Mouse (Mus musculus) ES-E14 (cell line): ENCODE measurements around the gene Snrnp25.

Experiments
- HCFC1 ChIP-seq: IDR thresholded peaks from 2 replicates; pipeline ENCODE4 v1.6.1; 2012; ENCODE audit warnings: low read length, inconsistent platforms, borderline replicate concordance; ENCODE audit not compliant: insufficient read depth
- ZC3H11A ChIP-seq: IDR thresholded peaks from 2 replicates; pipeline ENCODE4 v1.6.1; 2012; ENCODE audit warnings: low read depth, mild to moderate bottlenecking, inconsistent platforms, low read length, borderline replicate concordance
- ZNF384 ChIP-seq: IDR thresholded peaks from 2 replicates; pipeline ENCODE4 v1.6.1; 2012; ENCODE audit warnings: low read depth, low read length, inconsistent platforms

DNA sequence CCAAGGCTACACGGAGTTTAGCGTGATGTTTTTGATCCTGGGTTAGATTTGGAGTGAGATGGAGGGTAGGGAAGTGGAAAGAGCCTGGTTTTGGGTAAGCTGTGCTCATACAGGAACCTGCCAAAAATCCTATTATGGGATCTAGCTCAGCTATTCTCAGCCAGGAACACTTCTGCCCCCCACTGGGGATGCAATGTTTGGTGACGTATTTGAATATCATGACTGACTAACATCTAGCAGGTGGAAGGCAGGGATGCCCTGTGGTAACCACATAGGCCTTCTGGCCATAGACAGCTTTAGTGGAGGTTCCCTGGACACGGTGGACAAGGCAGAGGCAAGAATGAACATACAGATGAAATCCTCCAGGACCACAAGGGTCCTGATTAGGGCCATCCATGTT, 25.0 kb downstream of the Snrnp25 start:
- TF ChIP-seq ZC3H11A: no peak
- no peak for TF ChIP-seq ZNF384
- no peak for TF ChIP-seq HCFC1
